Mouse (Mus musculus) spleen, adult 2 months (tissue): ENCODE measurements around the gene Snapc5. TPM values are rescaled to one million over a fixed set of nuclear protein-coding genes. Genes with fewer than 3 reads are reported as not detected.

Experiments used
- DNase-seq, 2 experiments: peaks; one replicate each; pipeline versions ENCODE4 v3.0.0 to v3.0.0-alpha.2; 2012 to 2021; ENCODE audit warnings: low spot score in 2 of 2, low read depth in 1 of 2
- H3K27ac ChIP-seq: fragments of 200-500 bp; 2 replicates; pipeline ENCODE4 v1.5.1; 2012; ENCODE audit warnings: low read length, inconsistent platforms; ENCODE audit not compliant: insufficient read depth
- H3K27me3 ChIP-seq: fragments of 200-500 bp; 2 replicates; pipeline ENCODE4 v1.6.1; 2012; ENCODE audit warnings: mild to moderate bottlenecking, moderate library complexity, low read length, inconsistent platforms; ENCODE audit not compliant: control insufficient read depth, insufficient read depth
- H3K36me3 ChIP-seq: fragments of 200-500 bp; 2 replicates; pipeline ENCODE4 v1.6.1; 2012; ENCODE audit warnings: mild to moderate bottlenecking, low read length, inconsistent platforms; ENCODE audit not compliant: control insufficient read depth, insufficient read depth
- H3K4me1 ChIP-seq: fragments of 200-500 bp; 2 replicates; pipeline ENCODE4 v1.6.1; 2011; ENCODE audit warnings: inconsistent platforms; ENCODE audit not compliant: control insufficient read depth, insufficient read depth, insufficient read length
- H3K4me3 ChIP-seq: fragments of 200-500 bp; 2 replicates; pipeline ENCODE4 v1.5.1; 2011; ENCODE audit warnings: mild to moderate bottlenecking, inconsistent platforms; ENCODE audit not compliant: insufficient read depth, insufficient read length; ENCODE audit errors: extremely low read depth
- CTCF ChIP-seq: fragments of 200-500 bp; IDR thresholded peaks from 2 replicates; pipeline ENCODE4 v1.5.1; 2011; ENCODE audit warnings: mild to moderate bottlenecking, inconsistent platforms; ENCODE audit not compliant: insufficient read depth, insufficient read length, insufficient replicate concordance; ENCODE audit errors: extremely low read depth
- POLR2A ChIP-seq: fragments of 200-500 bp; IDR thresholded peaks from 2 replicates; pipeline ENCODE4 v1.6.1; 2011; ENCODE audit warnings: low read depth, low read length, inconsistent platforms
- WGBS: fragments of 180-500 bp; shearing (Covaris S2); methylation state at CpG from one replicate; pipeline ENCODE4 v1.1.7; 2018; 5-methylcytosine and 5-hydroxymethylcytosine counted together
- polyA plus RNA-seq: library from polyadenylated mRNA; depleted of rRNA; stranded (reverse); fragments of >200 nt; gene quantifications from 2 replicates; pipeline ENCODE4 v1.2.3, GENCODE M21; 2012

The Snapc5 gene
- polyA plus RNA-seq, 1 experiment: 4.0 TPM

DNA sequence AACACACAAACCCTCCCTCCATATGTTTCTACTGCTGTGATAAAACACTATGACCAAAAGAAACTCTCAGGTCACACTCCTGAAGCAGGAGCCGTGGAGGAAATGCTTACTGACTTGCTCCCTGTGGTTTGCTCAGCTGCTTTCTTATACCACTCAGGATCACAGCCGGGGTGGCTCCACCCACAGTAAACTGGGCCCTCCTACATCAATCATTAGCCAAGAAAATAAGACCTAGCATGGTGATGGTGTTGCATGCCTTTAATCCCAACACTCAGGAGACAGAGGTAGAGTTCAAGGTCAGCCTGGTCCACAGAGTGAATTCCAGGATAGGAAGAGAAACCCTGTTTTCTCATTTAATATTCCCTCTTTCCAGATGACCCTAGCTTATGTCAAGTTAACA is 20.8 kb downstream of the Snapc5 start:
- Histone ChIP-seq H3K27me3 (no peaks in the 10 kb centered on the region), H3K36me3 (peaks cover 16% of the 10 kb centered on the region), H3K4me3 (no peak overlapping the region), H3K27ac (no peak overlapping the region), H3K4me1 (no peaks in the 10 kb centered on the region)
- TF ChIP-seq CTCF (no peak), POLR2A (no peak)
- WGBS: 63% methylated on average over 2 of the region's 2 CpGs
- DNase-seq: no peak

- H3K4me3 ChIP-seq: no peak overlapping the region
- TF ChIP-seq POLR2A (no peak), CTCF (no peak)
- no peaks in the 10 kb centered on the region for H3K4me1 ChIP-seq
- peaks cover 21% of the 10 kb centered on the region for H3K36me3 ChIP-seq
- H3K27me3 ChIP-seq: no peaks in the 10 kb centered on the region
- DNase-seq: no peak
- H3K27ac ChIP-seq: no peak overlapping the region
Measured at GRCm38 (mm10) chr9:64202331-64202730, 23.3 kb downstream of the Snapc5 start.

DNA sequence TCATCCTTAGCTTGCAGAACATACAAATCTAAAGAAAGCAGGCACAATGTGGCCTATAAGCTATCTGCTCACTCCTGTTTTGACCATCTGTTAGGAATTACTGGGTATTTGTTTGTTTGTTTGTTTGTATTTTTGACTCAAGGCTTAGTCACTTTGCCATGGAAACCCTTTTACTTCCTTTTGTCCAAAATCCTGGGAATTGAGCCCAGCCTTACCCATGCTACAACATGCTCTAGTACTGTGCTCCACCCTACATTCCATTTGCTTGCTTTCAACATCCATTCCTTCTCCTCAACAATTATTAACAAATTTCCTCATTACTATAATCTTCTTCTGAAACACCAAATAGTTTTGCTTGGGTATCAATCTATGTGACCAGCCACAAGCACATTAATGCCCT is 23.8 kb downstream of the Snapc5 start:
- Histone ChIP-seq H3K4me3 (no peak overlapping the region), H3K27ac (no peak overlapping the region), H3K36me3 (peaks cover 22% of the 10 kb centered on the region), H3K4me1 (no peaks in the 10 kb centered on the region), H3K27me3 (no peaks in the 10 kb centered on the region)
- no peak for TF ChIP-seq CTCF
- TF ChIP-seq POLR2A: no peak
- no peak for DNase-seq

GRCm38 (mm10) chr9:64207509-64208084 is 28.5 kb downstream of the Snapc5 start:
- WGBS: 90% methylated on average over 3 of the region's 3 CpGs
- Histone ChIP-seq H3K4me3 (no peak overlapping the region), H3K36me3 (peaks cover 26% of the 10 kb centered on the region), H3K27ac (no peak overlapping the region), H3K27me3 (no peaks in the 10 kb centered on the region), H3K4me1 (no peaks in the 10 kb centered on the region)
- no peak for DNase-seq
- TF ChIP-seq CTCF (no peak), POLR2A (no peak)

DNA sequence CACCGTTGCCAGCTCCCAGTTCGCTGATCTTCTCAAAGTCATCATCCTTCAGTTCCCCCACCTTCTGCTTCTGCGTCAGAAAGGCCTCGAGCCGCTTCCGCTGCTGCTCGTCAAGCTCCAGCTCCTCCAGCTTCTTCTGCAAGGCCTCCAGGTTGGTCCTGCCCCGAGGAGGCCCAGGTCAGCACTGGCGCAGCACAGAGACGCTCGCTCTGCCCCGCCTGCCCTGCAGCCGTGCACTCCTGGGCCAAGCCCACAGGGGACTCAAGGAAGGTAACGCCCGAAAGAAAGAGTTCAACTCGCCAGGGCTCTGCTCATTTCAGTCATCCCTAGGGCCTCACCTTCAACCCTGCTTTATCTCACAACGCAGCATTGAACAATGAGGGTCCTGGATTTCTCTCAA is 35.4 kb downstream of the Snapc5 start:
- H3K27me3 ChIP-seq: no peaks in the 10 kb centered on the region
- no peaks in the 10 kb centered on the region for H3K4me1 ChIP-seq
- H3K27ac ChIP-seq: no peak overlapping the region
- TF ChIP-seq CTCF (no peak), POLR2A (no peak)
- 96% methylated on average over 17 of the region's 17 CpGs for WGBS
- no peak overlapping the region for H3K4me3 ChIP-seq
- peaks cover 12% of the 10 kb centered on the region for H3K36me3 ChIP-seq
- DNase-seq: no peak

GRCm38 (mm10) chr9:64216090-64216489 is 37.0 kb downstream of the Snapc5 start:
- WGBS: 32% methylated on average over 4 of the region's 4 CpGs
- H3K4me3 ChIP-seq: no peak overlapping the region
- H3K27me3 ChIP-seq: no peaks in the 10 kb centered on the region
- TF ChIP-seq POLR2A: no peak
- TF ChIP-seq CTCF: no peak
- H3K36me3 ChIP-seq: peaks cover 6% of the 10 kb centered on the region
- H3K4me1 ChIP-seq: no peaks in the 10 kb centered on the region
- H3K27ac ChIP-seq: no peak overlapping the region
- DNase-seq: no peak

DNA sequence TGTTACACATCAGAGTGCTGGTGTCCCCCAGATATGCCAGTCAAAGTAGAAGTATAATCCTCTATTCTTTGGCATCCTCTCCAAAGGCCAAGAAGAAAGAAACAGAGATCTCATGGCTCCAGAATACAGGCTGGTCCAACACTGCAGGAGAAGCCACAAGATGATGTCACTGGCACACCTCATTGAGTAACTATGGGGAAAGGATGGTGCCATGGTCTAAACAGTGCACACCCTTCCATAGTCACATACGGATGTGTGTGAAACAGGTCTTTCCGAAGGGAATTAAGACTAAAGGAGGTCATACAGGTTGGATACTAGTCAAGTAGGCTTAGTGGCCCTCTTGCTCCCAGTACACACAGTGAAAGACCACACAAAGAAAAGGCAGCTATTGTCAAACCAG is 37.6 kb downstream of the Snapc5 start:
- no peak overlapping the region for H3K27ac ChIP-seq
- no peak for DNase-seq
- no peaks in the 10 kb centered on the region for H3K4me1 ChIP-seq

GRCm38 (mm10) chr9:64217887-64218286 is 38.8 kb downstream of the Snapc5 start:
- peaks cover 2% of the 10 kb centered on the region; the same call in 1 of the 2 replicates for H3K36me3 ChIP-seq
- no peaks in the 10 kb centered on the region for H3K4me1 ChIP-seq
- DNase-seq: no peak
- H3K27ac ChIP-seq: no peak overlapping the region
- H3K4me3 ChIP-seq: no peak overlapping the region
- no peaks in the 10 kb centered on the region for H3K27me3 ChIP-seq
- TF ChIP-seq CTCF: no peak

More for the DNA sequence above, 37.6 kb downstream of the Snapc5 start:
- Histone ChIP-seq H3K27me3 (no peaks in the 10 kb centered on the region), H3K36me3 (peaks cover 6% of the 10 kb centered on the region), H3K4me3 (no peak overlapping the region)
- WGBS: 93% methylated on average over 2 of the region's 2 CpGs
- TF ChIP-seq CTCF (no peak), POLR2A (no peak)
